In genomic region chr12:40243821-40244221, GRCm38 (mm10) we compare ENCODE assay signal across 10 mouse cellular contexts. TPM values are rescaled to one million over a fixed set of nuclear protein-coding genes. Genes with fewer than 3 reads are reported as not detected.
DNase-seq lines count a peak whose midpoint lies in the region; ATAC-seq lines count a peak whose summit lies in the region.
"Had no signal": no experiment of that assay in that cellular context is flagged by ENCODE, and none has a peak within 500 bp of the region (broad histone marks: within the 10 kb centered on the region; RNA-seq: fewer than 3 reads in every experiment).

No protein-coding gene starts in this region.

- H3K27ac ChIP-seq in midbrain, embryonic 12.5 days (replicated peaks), result no peak overlapping the region
- H3K27ac ChIP-seq in midbrain, embryonic 10.5 days (replicated peaks), result no peak overlapping the region
- no peak overlapping the region for H3K27ac ChIP-seq in intestine, embryonic 14.5 days (ENCODE audit: low read depth)
- H3K27ac ChIP-seq in midbrain, embryonic 13.5 days, result no peak overlapping the region
- H3K27ac ChIP-seq: liver, embryonic 14.5 days had no signal

- H3K36me3 ChIP-seq in midbrain, embryonic 12.5 days, result no peaks in the 10 kb centered on the region
- H3K36me3 ChIP-seq in midbrain, embryonic 10.5 days, result no peaks in the 10 kb centered on the region
- no peaks in the 10 kb centered on the region for H3K36me3 ChIP-seq in intestine, embryonic 14.5 days (ENCODE audit: control insufficient read depth, insufficient read depth, low read length)
- H3K36me3 ChIP-seq in midbrain, embryonic 13.5 days, result no peaks in the 10 kb centered on the region

- no peaks in the 10 kb centered on the region for H3K27me3 ChIP-seq in midbrain, embryonic 12.5 days
- no peaks in the 10 kb centered on the region for H3K27me3 ChIP-seq in midbrain, embryonic 10.5 days (ENCODE audit: low read depth, poor library complexity, severe bottlenecking)
- H3K27me3 ChIP-seq in intestine, embryonic 14.5 days (replicated peaks; ENCODE audit: control insufficient read depth, insufficient read depth, low read length), result no peaks in the 10 kb centered on the region
- no peaks in the 10 kb centered on the region for H3K27me3 ChIP-seq in midbrain, embryonic 13.5 days

- no peak overlapping the region for H3K9ac ChIP-seq in midbrain, embryonic 12.5 days (replicated peaks)
- H3K9ac ChIP-seq in intestine, embryonic 14.5 days (ENCODE audit: low read length), result no peak overlapping the region
- H3K9ac ChIP-seq in midbrain, embryonic 13.5 days (replicated peaks), result no peak overlapping the region
- H3K9ac ChIP-seq: liver, embryonic 14.5 days had no signal

- H3K4me2 ChIP-seq in midbrain, embryonic 12.5 days (replicated peaks), result no peak overlapping the region
- no peak overlapping the region for H3K4me2 ChIP-seq in intestine, embryonic 14.5 days (ENCODE audit: low read length)
- no peak overlapping the region for H3K4me2 ChIP-seq in midbrain, embryonic 13.5 days (replicated peaks)

- no peak overlapping the region for H3K4me3 ChIP-seq in midbrain, embryonic 12.5 days
- no peak overlapping the region for H3K4me3 ChIP-seq in midbrain, embryonic 10.5 days
- H3K4me3 ChIP-seq in intestine, embryonic 14.5 days (ENCODE audit: low read depth, low read length), result no peak overlapping the region
- H3K4me3 ChIP-seq in midbrain, embryonic 13.5 days (replicated peaks), result no peak overlapping the region

- peaks cover 5% of the 10 kb centered on the region; the same call in 1 of the 2 replicates for H3K4me1 ChIP-seq in midbrain, embryonic 12.5 days
- peaks cover 14% of the 10 kb centered on the region for H3K4me1 ChIP-seq in midbrain, embryonic 10.5 days
- H3K4me1 ChIP-seq in intestine, embryonic 14.5 days (replicated peaks; ENCODE audit: control insufficient read depth, insufficient read depth, low read length), result no peaks in the 10 kb centered on the region
- H3K4me1 ChIP-seq in midbrain, embryonic 13.5 days (replicated peaks), result peaks cover 6% of the 10 kb centered on the region

- no peak for DNase-seq in midbrain, embryonic 10.5 days (ENCODE audit: low spot score)
- DNase-seq in brain, adult 2 months (ENCODE audit: low read depth, low spot score), result peak; percentile 50
- peak; percentile 32 for DNase-seq in gastrocnemius, postnatal 4 days (ENCODE audit: low spot score in 2 of 2)
- DNase-seq in intestine, embryonic 14.5 days (ENCODE audit: low spot score), result peak; percentile 65
- no peak for DNase-seq in thymus, postnatal 10 days (ENCODE audit: low spot score in 2 of 2)
- DNase-seq in c-Kit-positive CD71-positive TER-119-positive erythroid progenitor cells, embryonic 14.5 days (ENCODE audit: low spot score), result no peak

- peak; percentile 52 for ATAC-seq in midbrain, embryonic 12.5 days (ENCODE audit: low FRiP score, low read depth)
- peak; percentile 49; the same call in 1 of the 2 replicates for ATAC-seq in intestine, embryonic 14.5 days (replicated peaks; ENCODE audit: low FRiP score, low TSS enrichment, low read depth)
- peak; percentile 50 for ATAC-seq in midbrain, embryonic 13.5 days

- no peaks in the 10 kb centered on the region for H3K9me3 ChIP-seq in midbrain, embryonic 12.5 days
- no peaks in the 10 kb centered on the region for H3K9me3 ChIP-seq in midbrain, embryonic 10.5 days (replicated peaks)
- H3K9me3 ChIP-seq in intestine, embryonic 14.5 days (ENCODE audit: control insufficient read depth, low read length), result no peaks in the 10 kb centered on the region
- no peaks in the 10 kb centered on the region for H3K9me3 ChIP-seq in midbrain, embryonic 13.5 days

- WGBS in midbrain, embryonic 12.5 days, result 54% methylated on average over 11 of the region's 11 CpGs
- 70% methylated on average over 11 of the region's 11 CpGs for WGBS in midbrain, embryonic 10.5 days
- 45% methylated on average over 11 of the region's 11 CpGs for WGBS in intestine, embryonic 14.5 days
- WGBS in midbrain, embryonic 13.5 days, result 41% methylated on average over 11 of the region's 11 CpGs

RNA-seq across cellular contexts. Expression of gene Ifrd1, which starts 4.5 kb away (rescaled TPM):
- polyA plus RNA-seq in midbrain, embryonic 12.5 days (2016; fragmentation: Nextera tagmentation; extraction: Ambion mirVana), result 178 and 182 TPM in 2 replicates
- polyA plus RNA-seq in midbrain, embryonic 10.5 days (2016; fragmentation: Nextera tagmentation; extraction: Ambion mirVana), result 133 and 140 TPM in 2 replicates
- 100 to 1,000 TPM in 1 of 2 experiments, 10 to 100 TPM in 1; 81.3 to 107 TPM for total RNA-seq in gastrocnemius, postnatal 4 days (2021)
- polyA plus RNA-seq in intestine, embryonic 14.5 days (2014; fragmentation: Nextera tagmentation; extraction: Ambion mirVana), result 101 and 103 TPM in 2 replicates
- polyA plus RNA-seq in midbrain, embryonic 13.5 days (2015; fragmentation: Nextera tagmentation; extraction: Ambion mirVana), result 164 and 172 TPM in 2 replicates

RNA-seq across cellular contexts. Expression of gene Lsmem1, which starts 44.5 kb away (rescaled TPM):
- not detected in 2 replicates for polyA plus RNA-seq in midbrain, embryonic 12.5 days (2016; fragmentation: Nextera tagmentation; extraction: Ambion mirVana)
- polyA plus RNA-seq in midbrain, embryonic 10.5 days (2016; fragmentation: Nextera tagmentation; extraction: Ambion mirVana), result not detected in 2 replicates
- 10 to 100 TPM; 30.7 to 34.1 TPM for total RNA-seq in gastrocnemius, postnatal 4 days (2021)
- not detected in 2 replicates for polyA plus RNA-seq in intestine, embryonic 14.5 days (2014; fragmentation: Nextera tagmentation; extraction: Ambion mirVana)
- not detected in 2 replicates for polyA plus RNA-seq in midbrain, embryonic 13.5 days (2015; fragmentation: Nextera tagmentation; extraction: Ambion mirVana)
- polyA plus RNA-seq: stomach, embryonic 14.5 days had no signal

Comparison
In these comparisons a context has a peak if more than half of its experiments do, and no peak if none do; other contexts are left out.
1. DNase-seq: peak in brain, adult 2 months (single experiment), gastrocnemius, postnatal 4 days (2 of 2) and intestine, embryonic 14.5 days (single experiment); none in midbrain, embryonic 10.5 days (single experiment), thymus, postnatal 10 days (0 of 2) and c-Kit-positive CD71-positive TER-119-positive erythroid progenitor cells, embryonic 14.5 days (single experiment).
2. Peak in every context shown above with its lines, with median percentiles within 50 percentile points of each other: ATAC-seq.